Mouse (Mus musculus) heart, postnatal 0 days (tissue): ENCODE measurements around the gene Dnal4.

ENCODE experiments used
- CTCF ChIP-seq: IDR thresholded peaks from 2 replicates; pipeline ENCODE4 v1.5.1; 2016; ENCODE audit warnings: antibody characterized with exemption, control low read depth, low read depth
- EP300 ChIP-seq: IDR thresholded peaks from 2 replicates; pipeline ENCODE4 v1.6.1; 2016; ENCODE audit warnings: antibody characterized with exemption, low read depth

- TF ChIP-seq CTCF (no peak), EP300 (no peak)
Observed at GRCm38 (mm10) chr15:79803533-79804351, 26.1 kb upstream of the Dnal4 start.
